Comparison of ENCODE assay signal across 27 mouse cellular contexts in the genomic region with DNA sequence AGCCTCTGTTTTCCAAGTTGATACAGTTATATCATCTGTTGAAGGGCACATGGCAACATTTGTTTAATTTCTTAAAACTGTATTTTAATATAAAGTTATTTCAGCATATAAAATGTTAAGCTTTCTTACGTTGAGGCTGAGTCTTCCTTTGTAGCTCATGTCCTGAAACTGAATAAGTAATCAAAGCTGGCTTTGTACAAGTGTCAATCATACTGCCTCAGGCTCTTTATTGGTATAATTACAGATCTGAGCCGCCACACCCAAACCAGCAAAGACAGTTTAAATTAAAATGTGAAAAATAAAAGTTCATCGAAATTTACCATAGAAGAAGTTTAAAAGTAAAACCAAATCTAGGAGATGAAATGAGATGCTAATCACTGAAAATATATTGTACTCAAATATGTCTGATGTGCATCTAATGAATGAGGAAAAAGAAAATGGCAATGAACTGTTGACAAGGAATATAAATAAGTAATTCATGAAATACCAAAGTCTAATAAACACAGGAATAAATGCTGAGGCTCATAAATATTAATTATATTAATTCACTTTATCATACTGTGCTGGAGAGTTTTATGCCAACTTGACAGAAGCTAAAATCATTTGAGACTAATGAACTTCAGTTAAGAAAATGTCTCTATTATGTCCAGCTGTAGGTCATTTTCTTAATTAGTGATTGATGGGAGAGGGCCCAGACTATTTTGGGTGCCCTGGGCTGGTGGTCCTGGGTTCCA.
"Had no signal": no experiment of that assay in that cellular context is flagged by ENCODE, and none has a peak within 500 bp of the region (broad histone marks: within the 10 kb centered on the region; RNA-seq: fewer than 3 reads in every experiment).

No protein-coding gene starts in this region.

- H3K9ac ChIP-seq: heart, embryonic 13.5 days; heart, embryonic 15.5 days; hindbrain, embryonic 13.5 days; hindbrain, embryonic 15.5 days; limb, embryonic 12.5 days; liver, embryonic 13.5 days; liver, embryonic 15.5 days; liver, postnatal 0 days had no signal

- DNase-seq: gastrocnemius, postnatal 14 days; gastrocnemius, postnatal 36 days; heart, adult 11 months; heart, adult 2 months; heart, postnatal 14 days; heart, postnatal 36 days; kidney, adult 11 months; kidney, adult 2 months; kidney, postnatal 10 days; kidney, postnatal 25 days; kidney, postnatal 4 days; layer of hippocampus, adult 9-11 months; liver; liver, embryonic 13.5 days; liver, postnatal 0 days had no signal

- H3K4me1 ChIP-seq: heart, embryonic 13.5 days; heart, embryonic 15.5 days; hindbrain, embryonic 13.5 days; hindbrain, embryonic 15.5 days; limb, embryonic 10.5 days; limb, embryonic 12.5 days; liver, embryonic 13.5 days; liver, embryonic 15.5 days had no signal

- H3K4me3 ChIP-seq: heart, adult 2 months; heart, embryonic 13.5 days; heart, embryonic 15.5 days; hindbrain, embryonic 13.5 days; hindbrain, embryonic 15.5 days; left cerebral cortex, adult 2 months; limb, embryonic 10.5 days; limb, embryonic 12.5 days; liver, embryonic 13.5 days; liver, embryonic 15.5 days had no signal

- H3K4me2 ChIP-seq: heart, embryonic 11.5 days; heart, embryonic 13.5 days; heart, embryonic 15.5 days; hindbrain, embryonic 13.5 days; hindbrain, embryonic 15.5 days; limb, embryonic 12.5 days; liver, embryonic 11.5 days; liver, embryonic 13.5 days; liver, embryonic 15.5 days had no signal

- H3K9me3 ChIP-seq: heart, embryonic 13.5 days; heart, embryonic 15.5 days; hindbrain, embryonic 13.5 days; hindbrain, embryonic 15.5 days; limb, embryonic 10.5 days; limb, embryonic 12.5 days; liver, embryonic 13.5 days; liver, embryonic 15.5 days had no signal

- ATAC-seq: hindbrain, postnatal 0 days; intestine, embryonic 16.5 days; liver, postnatal 0 days had no signal

- H3K27me3 ChIP-seq: heart, embryonic 13.5 days; heart, embryonic 15.5 days; hindbrain, embryonic 13.5 days; hindbrain, embryonic 15.5 days; limb, embryonic 12.5 days; liver, embryonic 13.5 days; liver, embryonic 15.5 days had no signal

- H3K27ac ChIP-seq: heart, adult 2 months; heart, embryonic 13.5 days; heart, embryonic 15.5 days; hindbrain, embryonic 13.5 days; hindbrain, embryonic 15.5 days; hindbrain, postnatal 0 days; left cerebral cortex, adult 2 months; limb, embryonic 10.5 days; limb, embryonic 12.5 days; liver, embryonic 13.5 days; liver, embryonic 15.5 days had no signal

- H3K36me3 ChIP-seq: heart, embryonic 13.5 days; heart, embryonic 15.5 days; hindbrain, embryonic 13.5 days; hindbrain, embryonic 15.5 days; limb, embryonic 10.5 days; limb, embryonic 12.5 days; liver, embryonic 13.5 days; liver, embryonic 15.5 days had no signal
